Mouse (Mus musculus): ENCODE data around the gene Hbb-y. TPM values are rescaled to one million over a fixed set of nuclear protein-coding genes. Genes with fewer than 3 reads are reported as not detected.
"Not testable (repeated sequence)": the region's sequence is repeated elsewhere in the genome, so short reads cannot be mapped to it uniquely, and the experiment has no call there.

Gene Hbb-y
- total and polyA plus RNA-seq, 2 experiments, result not detected

DNA sequence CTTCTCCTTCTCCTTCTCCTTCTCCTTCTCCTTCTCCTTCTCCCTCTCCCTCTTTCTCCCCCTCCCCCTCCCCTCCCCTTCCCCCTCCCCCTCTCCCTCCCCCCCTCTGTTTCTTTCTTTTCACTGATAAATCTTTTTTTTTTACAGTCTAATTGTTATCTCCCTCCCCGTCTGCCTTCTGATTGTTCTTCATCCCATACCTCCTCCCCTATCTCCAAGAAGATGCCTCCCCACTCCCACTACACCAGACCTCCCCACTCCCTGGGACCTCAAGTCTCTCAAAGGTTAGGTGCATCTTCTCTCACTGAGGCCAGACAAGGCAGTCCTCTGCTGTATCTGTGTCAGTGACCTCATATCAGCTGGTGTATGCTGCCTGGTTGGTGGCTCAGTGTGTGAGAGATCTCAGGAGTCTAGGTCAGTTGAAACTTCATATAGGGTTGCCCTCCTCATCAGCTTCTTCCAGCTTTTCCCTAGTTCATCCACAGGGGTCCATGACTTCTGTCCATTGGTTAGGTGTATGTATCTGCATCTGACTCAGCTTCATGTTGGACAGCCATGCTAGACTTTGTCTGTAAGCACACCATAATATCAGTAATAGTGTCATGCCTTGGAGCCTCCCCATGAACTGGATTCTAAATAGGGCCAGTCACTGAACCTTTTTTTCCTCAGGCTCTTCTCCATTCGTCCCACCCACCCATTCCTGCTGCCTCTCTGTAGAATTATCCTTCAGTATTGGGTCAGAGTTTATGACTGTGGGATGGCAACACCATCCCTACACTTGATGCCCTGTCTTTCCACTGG, 8.3 kb downstream of the Hbb-y start:
- Histone ChIP-seq H3K27ac (replicated peaks; ENCODE audit: insufficient read depth, low read depth, low read length) (no peak overlapping the region), H3K4me1 (ENCODE audit: control insufficient read depth, insufficient read depth, low read length) (no peaks in the 10 kb centered on the region), H3K27me3 (ENCODE audit: control insufficient read depth, insufficient read depth, low read length) (no peaks in the 10 kb centered on the region), H3K79me2 (ENCODE audit: control insufficient read depth, insufficient read depth, low read length) (no peaks in the 10 kb centered on the region), H3K4me3 (ENCODE audit: insufficient read depth, low read depth, low read length) (no peak overlapping the region), H3K36me3 (ENCODE audit: control insufficient read depth, insufficient read depth, low read length) (no peaks in the 10 kb centered on the region), H3K9ac (ENCODE audit: low read depth, low read length) (no peak overlapping the region)
- DNase-seq (ENCODE audit: extremely low read depth, low read depth, low spot score), result no peak
- 23% methylated on average over 2 of the region's 2 CpGs for WGBS
- TF ChIP-seq CTCF (IDR thresholded peaks at IDR 0.05; ENCODE audit: low read depth, low read length) (no peak), POLR2A (IDR thresholded peaks at IDR 0.05; ENCODE audit: extremely low read depth, insufficient read depth, low read length) (no peak)

DNA sequence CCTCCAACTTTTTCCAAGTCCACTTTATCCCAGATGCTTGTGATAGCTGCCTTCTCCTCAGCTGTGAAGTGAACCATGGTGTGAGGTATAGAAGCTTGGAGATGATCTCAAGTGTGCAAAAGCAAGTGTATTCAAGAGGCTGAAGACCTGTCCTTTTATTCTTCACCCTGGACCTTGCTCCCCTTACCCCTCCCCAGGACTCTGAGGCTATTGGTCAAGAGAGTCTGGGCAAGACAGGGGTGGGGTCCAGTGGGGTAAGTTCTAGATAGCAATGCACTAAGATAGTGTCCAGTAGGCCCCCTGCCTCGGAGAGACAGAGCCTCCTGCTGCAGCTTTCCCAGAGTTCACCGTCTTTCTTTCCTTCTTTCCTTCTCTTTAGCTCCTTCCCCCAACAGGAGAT, 10.0 kb downstream of the Hbb-y start, which contains the start of gene Hbb-bh1:
Gene Hbb-bh1, minus strand, starts transcription at position 131 of the 400 bp plus-strand sequence.
- no peaks in the 10 kb centered on the region for H3K4me1 ChIP-seq (ENCODE audit: control insufficient read depth, insufficient read depth, low read length)

DNA sequence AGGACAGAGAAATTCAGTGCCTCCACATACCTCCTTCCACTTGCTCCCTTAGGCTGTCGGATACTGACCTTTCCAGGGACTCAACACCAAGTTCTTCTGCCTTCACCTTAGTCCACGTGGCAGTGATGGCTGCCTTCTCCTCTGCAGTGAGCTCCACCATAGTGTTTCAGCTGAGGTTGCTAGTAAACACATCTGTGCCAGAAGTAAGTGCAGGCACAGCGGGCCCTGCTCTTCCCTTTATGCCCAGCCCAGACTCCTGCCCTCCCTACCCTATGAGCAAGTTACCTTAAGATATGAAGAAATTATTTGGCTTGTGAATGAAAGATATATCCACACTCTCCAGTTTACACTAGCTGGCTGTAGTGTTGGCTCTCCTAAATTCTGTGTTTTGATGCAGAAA, 12.7 kb downstream of the Hbb-y start, which contains the start of gene Hbb-bh2:
Gene Hbb-bh2, minus strand, starts transcription at position 253 of the 400 bp plus-strand sequence.
- WGBS, result 58% methylated on average over 3 of the region's 3 CpGs
- Histone ChIP-seq H3K4me1 (ENCODE audit: control insufficient read depth, insufficient read depth, low read length) (no peaks in the 10 kb centered on the region), H3K4me3 (ENCODE audit: insufficient read depth, low read depth, low read length) (no peak within 1 kb of the TSS), H3K27ac (replicated peaks; ENCODE audit: insufficient read depth, low read depth, low read length) (no peak within 1 kb of the TSS), H3K27me3 (ENCODE audit: control insufficient read depth, insufficient read depth, low read length) (no peaks in the 10 kb centered on the region), H3K79me2 (ENCODE audit: control insufficient read depth, insufficient read depth, low read length) (no peaks in the 10 kb centered on the region), H3K36me3 (ENCODE audit: control insufficient read depth, insufficient read depth, low read length) (no peaks in the 10 kb centered on the region), H3K9ac (ENCODE audit: low read depth, low read length) (no peak within 1 kb of the TSS)
- no peak for TF ChIP-seq CTCF (IDR thresholded peaks at IDR 0.05; ENCODE audit: low read depth, low read length)
- no peak for TF ChIP-seq POLR2A (IDR thresholded peaks at IDR 0.05; ENCODE audit: extremely low read depth, insufficient read depth, low read length)
- DNase-seq (ENCODE audit: extremely low read depth, low read depth, low spot score), result no peak

More for the DNA sequence above, 10.0 kb downstream of the Hbb-y start, which contains the start of gene Hbb-bh1:
- WGBS, result 80% methylated on average over 2 of the region's 2 CpGs
- TF ChIP-seq CTCF (IDR thresholded peaks at IDR 0.05; ENCODE audit: low read depth, low read length), result no peak
- no peak for TF ChIP-seq POLR2A (IDR thresholded peaks at IDR 0.05; ENCODE audit: extremely low read depth, insufficient read depth, low read length)
- Histone ChIP-seq H3K79me2 (ENCODE audit: control insufficient read depth, insufficient read depth, low read length) (no peaks in the 10 kb centered on the region), H3K27ac (replicated peaks; ENCODE audit: insufficient read depth, low read depth, low read length) (no peak within 1 kb of the TSS), H3K27me3 (ENCODE audit: control insufficient read depth, insufficient read depth, low read length) (no peaks in the 10 kb centered on the region), H3K36me3 (ENCODE audit: control insufficient read depth, insufficient read depth, low read length) (no peaks in the 10 kb centered on the region), H3K9ac (ENCODE audit: low read depth, low read length) (no peak within 1 kb of the TSS), H3K4me3 (ENCODE audit: insufficient read depth, low read depth, low read length) (no peak within 1 kb of the TSS)
- no peak for DNase-seq (ENCODE audit: extremely low read depth, low read depth, low spot score)

DNA sequence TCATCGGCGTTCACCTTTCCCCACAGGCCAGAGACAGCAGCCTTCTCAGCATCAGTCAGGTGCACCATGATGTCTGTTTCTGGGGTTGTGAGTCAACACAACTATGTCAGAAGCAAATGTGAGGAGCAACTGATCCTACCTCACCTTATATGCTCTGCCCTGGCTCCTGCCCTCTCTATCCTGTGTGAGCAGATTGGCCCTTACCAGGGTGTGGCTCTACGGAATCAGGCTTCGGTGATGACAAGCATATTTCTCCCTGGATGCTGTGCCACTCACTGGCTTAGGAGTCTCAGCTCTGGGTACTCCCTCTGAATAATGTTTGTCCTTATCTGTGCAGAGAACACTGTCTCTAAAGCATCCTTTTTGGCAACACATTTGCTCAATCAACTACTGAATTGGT, 25.2 kb downstream of the Hbb-y start, which contains the start of gene Hbb-bs:
Gene Hbb-bs, minus strand, starts transcription at position 289 of the 400 bp plus-strand sequence.
- H3K4me1 ChIP-seq (ENCODE audit: control insufficient read depth, insufficient read depth, low read length), result no peaks in the 10 kb centered on the region
- no peak within 1 kb of the TSS for H3K9ac ChIP-seq (ENCODE audit: low read depth, low read length)
- WGBS, result 88% methylated on average over 4 of the region's 4 CpGs
- TF ChIP-seq CTCF (IDR thresholded peaks at IDR 0.05; ENCODE audit: low read depth, low read length) (no peak), POLR2A (IDR thresholded peaks at IDR 0.05; ENCODE audit: extremely low read depth, insufficient read depth, low read length) (no peak)
- no peaks in the 10 kb centered on the region for H3K36me3 ChIP-seq (ENCODE audit: control insufficient read depth, insufficient read depth, low read length)
- H3K27ac ChIP-seq (replicated peaks; ENCODE audit: insufficient read depth, low read depth, low read length), result no peak within 1 kb of the TSS
- no peak for DNase-seq (ENCODE audit: extremely low read depth, low read depth, low spot score)
- no peaks in the 10 kb centered on the region for H3K79me2 ChIP-seq (ENCODE audit: control insufficient read depth, insufficient read depth, low read length)
- no peaks in the 10 kb centered on the region for H3K27me3 ChIP-seq (ENCODE audit: control insufficient read depth, insufficient read depth, low read length)
- no peak within 1 kb of the TSS for H3K4me3 ChIP-seq (ENCODE audit: insufficient read depth, low read depth, low read length)

DNA sequence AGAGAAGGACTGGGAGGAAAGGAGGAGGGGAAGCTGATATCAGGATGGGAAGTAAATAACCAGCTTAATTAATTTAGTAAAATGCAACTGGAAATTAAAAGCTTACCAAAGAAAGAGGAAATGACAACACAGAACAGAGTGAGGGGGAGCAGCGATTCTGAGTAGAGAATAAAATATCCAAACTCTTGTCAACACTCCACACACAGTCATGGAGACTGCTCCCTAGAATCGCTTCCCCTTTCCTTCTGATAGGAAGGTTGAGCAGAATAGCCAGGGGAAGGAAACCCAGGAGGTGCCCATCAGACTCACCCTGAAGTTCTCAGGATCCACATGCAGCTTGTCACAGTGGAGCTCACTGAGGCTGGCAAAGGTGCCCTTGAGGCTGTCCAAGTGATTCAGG, 25.9 kb downstream of the Hbb-y start:
- H3K79me2 ChIP-seq (ENCODE audit: control insufficient read depth, insufficient read depth, low read length); H3K4me1 ChIP-seq (ENCODE audit: control insufficient read depth, insufficient read depth, low read length); H3K27me3 ChIP-seq (ENCODE audit: control insufficient read depth, insufficient read depth, low read length); DNase-seq (ENCODE audit: extremely low read depth, low read depth, low spot score); H3K9ac ChIP-seq (ENCODE audit: low read depth, low read length); H3K36me3 ChIP-seq (ENCODE audit: control insufficient read depth, insufficient read depth, low read length); H3K27ac ChIP-seq (replicated peaks; ENCODE audit: insufficient read depth, low read depth, low read length); H3K4me3 ChIP-seq (ENCODE audit: insufficient read depth, low read depth, low read length): not testable (repeated sequence)
- no CpG with 5 or more reads among the region's 2 CpGs for WGBS

DNA sequence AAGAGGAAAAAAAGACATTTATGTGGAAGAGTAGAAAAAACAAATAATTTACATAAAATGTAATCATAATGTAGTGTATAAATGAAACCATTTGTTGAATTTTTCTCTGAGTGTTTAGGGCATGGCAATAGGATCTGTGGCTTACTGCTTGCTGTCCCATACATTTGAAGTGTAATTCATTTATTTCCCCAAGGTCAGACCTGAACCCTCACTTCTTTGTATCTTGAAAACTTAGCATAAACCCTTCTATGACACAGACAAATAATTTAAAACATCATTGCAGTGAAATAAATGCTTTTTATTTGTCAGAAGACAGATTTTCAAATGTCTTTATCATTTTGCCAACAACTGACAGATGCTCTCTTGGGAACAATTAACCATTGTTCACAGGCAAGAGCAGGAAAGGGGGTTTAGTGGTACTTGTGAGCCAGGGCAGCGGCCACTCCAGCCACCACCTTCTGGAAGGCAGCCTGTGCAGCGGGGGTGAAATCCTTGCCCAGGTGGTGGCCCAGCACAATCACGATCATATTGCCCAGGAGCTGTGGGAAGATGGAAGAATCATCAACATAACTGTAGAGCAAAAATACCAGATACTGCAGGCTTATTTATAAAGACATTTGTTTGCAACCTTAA, 26.6 kb downstream of the Hbb-y start:
- no peak overlapping the region for H3K4me3 ChIP-seq (ENCODE audit: insufficient read depth, low read depth, low read length)
- DNase-seq (ENCODE audit: extremely low read depth, low read depth, low spot score), result no peak
- WGBS, result 67% methylated on average over 3 of the region's 3 CpGs
- H3K27ac ChIP-seq (replicated peaks; ENCODE audit: insufficient read depth, low read depth, low read length), result no peak overlapping the region
- no peaks in the 10 kb centered on the region for H3K27me3 ChIP-seq (ENCODE audit: control insufficient read depth, insufficient read depth, low read length)
- H3K36me3 ChIP-seq (ENCODE audit: control insufficient read depth, insufficient read depth, low read length), result no peaks in the 10 kb centered on the region
- H3K4me1 ChIP-seq (ENCODE audit: control insufficient read depth, insufficient read depth, low read length), result no peaks in the 10 kb centered on the region
- no peaks in the 10 kb centered on the region for H3K79me2 ChIP-seq (ENCODE audit: control insufficient read depth, insufficient read depth, low read length)
- no peak for TF ChIP-seq CTCF (IDR thresholded peaks at IDR 0.05; ENCODE audit: low read depth, low read length)
- TF ChIP-seq POLR2A (IDR thresholded peaks at IDR 0.05; ENCODE audit: extremely low read depth, insufficient read depth, low read length), result no peak
- H3K9ac ChIP-seq (ENCODE audit: low read depth, low read length), result no peak overlapping the region
